Mouse (Mus musculus) limb, embryonic 11.5 days (tissue): ENCODE data around the gene Tmed2. TPM values are rescaled to one million over a fixed set of nuclear protein-coding genes. Genes with fewer than 3 reads are reported as not detected.
"Not testable (repeated sequence)": the region's sequence is repeated elsewhere in the genome, so short reads cannot be mapped to it uniquely, and the experiment has no call there.

Source experiments
- ATAC-seq: fragments of 200-750 bp; cut with Nextera tagmentation; 2 replicates; pipeline ENCODE4 v1.8.0; 2017; ENCODE audit warnings: low read depth; ENCODE audit not compliant: insufficient number of reproducible peaks, low FRiP score, low TSS enrichment
- DNase-seq: peaks from one replicate; pipeline ENCODE4 v3.0.0-alpha.2; 2015; ENCODE audit warnings: low spot score
- H3K27ac ChIP-seq: fragments of 300-500 bp; sonication (generic); replicated peaks from 2 replicates; pipeline ENCODE4 v1.5.1; 2014; ENCODE audit warnings: low read depth, mild to moderate bottlenecking, low read length
- H3K27me3 ChIP-seq: fragments of 300-500 bp; sonication (generic); 2 replicates; pipeline ENCODE4 v1.6.1; 2014; ENCODE audit warnings: mild to moderate bottlenecking, low read length, mixed read lengths; ENCODE audit not compliant: control insufficient read depth, insufficient read depth
- H3K36me3 ChIP-seq: fragments of 300-500 bp; sonication (generic); 2 replicates; pipeline ENCODE4 v1.6.1; 2014; ENCODE audit warnings: mild to moderate bottlenecking, low read length, moderate library complexity, mixed read lengths; ENCODE audit not compliant: control insufficient read depth, insufficient read depth
- H3K4me1 ChIP-seq: fragments of 300-500 bp; sonication (generic); 2 replicates; pipeline ENCODE4 v1.6.1; 2014; ENCODE audit warnings: low read length, mixed read lengths; ENCODE audit not compliant: control insufficient read depth, insufficient read depth
- H3K4me2 ChIP-seq: fragments of 300-500 bp; sonication (generic); 2 replicates; pipeline ENCODE4 v1.6.1; 2014; ENCODE audit warnings: low read depth, mild to moderate bottlenecking, moderate library complexity; ENCODE audit not compliant: severe bottlenecking
- H3K4me3 ChIP-seq: fragments of 300-500 bp; sonication (generic); 2 replicates; pipeline ENCODE4 v1.5.1; 2014; ENCODE audit warnings: low read depth, low read length
- H3K9ac ChIP-seq: fragments of 300-500 bp; sonication (generic); 2 replicates; pipeline ENCODE4 v1.6.1; 2014; ENCODE audit warnings: mild to moderate bottlenecking, low read length
- H3K9me3 ChIP-seq: fragments of 300-500 bp; sonication (generic); 2 replicates; pipeline ENCODE4 v1.6.1; 2016; ENCODE audit warnings: low read length; ENCODE audit not compliant: control insufficient read depth
- WGBS: fragments of 180-500 bp; shearing (Covaris S2); extraction: QIAGEN DNeasy Blood & Tissue Kit; methylation state at CpG from one replicate; pipeline ENCODE4 v1.1.7; 2014; 5-methylcytosine and 5-hydroxymethylcytosine counted together
- polyA plus RNA-seq: library from polyadenylated mRNA; unstranded; fragments of >200 nt; fragmentation: Nextera tagmentation; extraction: Ambion mirVana; gene quantifications from 2 replicates; pipeline ENCODE4 v1.2.1, GENCODE M21; 2014

Tmed2 gene
- polyA plus RNA-seq, 1 experiment from 2014 or later, result 517 TPM

DNA sequence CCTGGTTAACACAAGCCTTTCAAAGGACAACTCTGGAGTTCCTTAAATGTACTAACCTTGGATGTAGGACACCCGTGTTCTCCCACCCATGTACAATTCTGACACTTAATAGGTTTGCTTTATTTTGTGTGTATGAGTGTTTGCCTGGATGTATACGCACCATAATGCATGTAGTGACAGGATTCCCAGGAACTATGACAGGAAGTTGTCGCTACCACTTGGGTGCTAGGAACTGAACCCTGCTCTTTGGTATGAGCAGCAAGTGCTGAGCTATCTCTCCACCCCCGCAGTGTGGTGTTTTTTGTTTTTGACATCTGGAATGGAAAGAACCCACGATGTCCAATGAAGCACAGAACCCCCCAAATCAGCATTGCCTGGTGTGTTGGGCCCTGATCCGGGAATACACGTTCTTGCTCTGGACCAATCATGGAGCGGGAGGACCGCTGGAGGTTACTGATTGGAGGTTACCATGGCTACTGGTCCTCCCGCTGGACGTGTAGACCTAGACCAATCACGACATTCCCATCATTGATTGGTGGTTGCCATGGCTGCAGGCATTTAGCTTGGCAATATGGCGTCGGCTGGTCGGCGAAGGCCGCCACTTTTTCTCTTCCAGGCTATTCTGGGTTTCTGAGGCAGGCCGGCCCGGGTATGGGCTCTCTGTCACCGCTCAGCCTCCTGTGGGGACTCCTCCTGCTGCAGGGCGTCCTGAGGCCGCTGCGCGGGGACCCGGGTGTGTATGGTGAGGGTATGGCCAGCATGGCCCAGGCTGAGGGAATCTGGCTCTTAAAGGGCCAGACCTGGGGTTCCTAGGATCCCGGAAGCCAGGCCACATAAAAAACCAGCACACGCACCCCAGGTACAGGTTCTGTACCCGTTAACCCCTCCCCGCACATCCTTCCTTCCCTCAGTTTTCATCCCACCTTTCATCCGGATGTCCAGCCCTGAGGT is 58.0 kb downstream of the Tmed2 start:
- peak overlapping the region; percentile 83 for H3K4me2 ChIP-seq
- peak; percentile 92 for DNase-seq
- peak overlapping the region; percentile 77 for H3K4me3 ChIP-seq
- H3K36me3 ChIP-seq, result peaks cover 10% of the 10 kb centered on the region
- 7% methylated on average over 30 of the region's 30 CpGs for WGBS
- ATAC-seq, result peak; percentile 99
- no peaks in the 10 kb centered on the region for H3K9me3 ChIP-seq
- H3K4me1 ChIP-seq, result 0 out of 2 replicates have a peak, but pooled peaks cover 5% of the 10 kb centered on the region
- no peaks in the 10 kb centered on the region for H3K27me3 ChIP-seq
- H3K27ac ChIP-seq, result no peak overlapping the region
- peak overlapping the region; percentile 73 for H3K9ac ChIP-seq

DNA sequence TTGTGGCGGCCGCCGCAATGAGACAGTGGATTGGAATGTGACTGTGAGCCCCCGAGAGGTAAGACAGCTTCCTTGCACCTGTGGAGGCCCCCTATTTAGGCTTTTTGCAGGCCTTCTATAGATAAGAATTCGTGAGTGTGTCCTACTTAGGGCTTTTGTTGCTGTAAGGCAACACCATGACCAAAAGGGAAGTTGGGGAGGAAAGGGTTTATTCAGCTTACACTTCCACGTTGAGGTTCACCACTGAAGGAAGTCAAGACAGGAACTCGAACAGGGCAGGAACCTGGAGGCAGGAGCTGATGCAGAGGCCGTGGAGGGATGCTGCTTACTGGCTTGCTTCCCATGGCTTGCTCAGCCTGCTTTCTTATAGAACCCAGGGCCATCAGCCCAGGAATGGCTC is 59.2 kb downstream of the Tmed2 start:
- 63% methylated on average over 8 of the region's 8 CpGs for WGBS

More for the DNA sequence above, 59.2 kb downstream of the Tmed2 start:
- H3K27me3 ChIP-seq, H3K9ac ChIP-seq, H3K4me3 ChIP-seq, H3K9me3 ChIP-seq, H3K4me1 ChIP-seq, H3K27ac ChIP-seq, DNase-seq, ATAC-seq, H3K4me2 ChIP-seq, H3K36me3 ChIP-seq: not testable (repeated sequence)

Other genes with a start within 250 kb of the Tmed2 start
- gene Mphosph9, start 212.7 kb upstream of the Tmed2 start, polyA plus RNA-seq, result 18.1 and 18.3 TPM in 2 replicates
- gene 2810006K23Rik, start 212.6 kb upstream of the Tmed2 start, polyA plus RNA-seq, result 14.0 and 17.6 TPM in 2 replicates
- 300 and 440 TPM in 2 replicates for gene Cdk2ap1, start 177.6 kb upstream of the Tmed2 start, polyA plus RNA-seq
- 84.9 and 85.7 TPM in 2 replicates for gene Sbno1, start 114.7 kb upstream of the Tmed2 start, polyA plus RNA-seq
- gene Kmt5a, start 100.8 kb upstream of the Tmed2 start, polyA plus RNA-seq, result 102 and 121 TPM in 2 replicates
- 28.7 and 29.3 TPM in 2 replicates for gene Rilpl2, start 62.3 kb upstream of the Tmed2 start, polyA plus RNA-seq
- 14.1 and 15.3 TPM in 2 replicates for gene Snrnp35, start 57.6 kb upstream of the Tmed2 start, polyA plus RNA-seq
- 30.0 and 30.7 TPM in 2 replicates for gene Rilpl1, start 9.3 kb upstream of the Tmed2 start, polyA plus RNA-seq
- gene Ddx55, start 12.2 kb downstream of the Tmed2 start, polyA plus RNA-seq, result 14.4 and 15.3 TPM in 2 replicates
- gene Eif2b1, start 38.4 kb downstream of the Tmed2 start, polyA plus RNA-seq, result 83.1 and 85.1 TPM in 2 replicates
- gene Gtf2h3, start 38.4 kb downstream of the Tmed2 start, polyA plus RNA-seq, result 98.7 and 107 TPM in 2 replicates
- gene Atp6v0a2, start 87.9 kb downstream of the Tmed2 start, polyA plus RNA-seq, result 47.1 and 49.2 TPM in 2 replicates
- gene Dnah10, start 184.4 kb downstream of the Tmed2 start, polyA plus RNA-seq, result 0.01 TPM in 1 of 2 replicates, not detected in the other